16 mouse cellular contexts compared by ENCODE assay signal in genomic region chr2:152620367-152621134, GRCm38 (mm10). TPM values are rescaled to one million over a fixed set of nuclear protein-coding genes. Genes with fewer than 3 reads are reported as not detected.
A peak's percentile ranks its signal among the peaks of the same experiment; 100 is the strongest.
DNase-seq lines count a peak whose midpoint lies in the region; ATAC-seq lines count a peak whose summit lies in the region.
"Had no signal": no experiment of that assay in that cellular context is flagged by ENCODE, and none has a peak within 500 bp of the region (broad histone marks: within the 10 kb centered on the region; RNA-seq: fewer than 3 reads in every experiment).

No protein-coding gene starts in this region.

- DNase-seq in kidney, adult 11 months: no peak
- peak; percentile 46 for DNase-seq in right cerebral cortex, adult 18-20 months
- DNase-seq in right cerebral cortex, postnatal 4 days: no peak
- DNase-seq in gastrocnemius, postnatal 25 days: peak; percentile 45
- DNase-seq in skeletal muscle tissue, adult 2 months (ENCODE audit: low read depth, low spot score): peak; percentile 46
- DNase-seq in cerebellum, postnatal 14 days: no peak
- DNase-seq: adrenal gland, postnatal 36 days; cerebellum, adult 9-11 months; thymus, adult 2 months had no signal

- H3K4me1 ChIP-seq in kidney, embryonic 14.5 days (ENCODE audit: control insufficient read depth, insufficient read depth, low read length): peaks cover 8% of the 10 kb centered on the region; the same call in 1 of the 2 replicates
- H3K4me1 ChIP-seq: liver, embryonic 15.5 days had no signal

- H3K9me3 ChIP-seq in kidney, embryonic 14.5 days (ENCODE audit: control insufficient read depth, low read length): 0 out of 2 replicates have a peak, but pooled peaks cover 4% of the 10 kb centered on the region
- H3K9me3 ChIP-seq: liver, embryonic 15.5 days had no signal

- H3K4me3 ChIP-seq in kidney, embryonic 14.5 days (ENCODE audit: low read length): no peak overlapping the region
- H3K4me3 ChIP-seq: liver, embryonic 15.5 days had no signal

- ATAC-seq in kidney, embryonic 14.5 days (ENCODE audit: low FRiP score, low TSS enrichment): no peak
- ATAC-seq: forebrain, embryonic 16.5 days; midbrain, embryonic 16.5 days had no signal

- H3K27ac ChIP-seq in kidney, embryonic 14.5 days (ENCODE audit: low read depth, low read length): peak overlapping the region; percentile 82
- H3K27ac ChIP-seq: liver, embryonic 15.5 days had no signal

- H3K4me2 ChIP-seq in kidney, embryonic 14.5 days (replicated peaks; ENCODE audit: low read depth, low read length): no peak overlapping the region; the same call in 1 of the 2 replicates
- H3K4me2 ChIP-seq: liver, embryonic 15.5 days had no signal

- H3K9ac ChIP-seq in kidney, embryonic 14.5 days (ENCODE audit: low read depth, low read length): no peak overlapping the region
- H3K9ac ChIP-seq: liver, embryonic 15.5 days had no signal

- H3K36me3 ChIP-seq in kidney, embryonic 14.5 days (ENCODE audit: control insufficient read depth, insufficient read depth, low read length): no peaks in the 10 kb centered on the region
- H3K36me3 ChIP-seq: liver, embryonic 15.5 days had no signal

- no peaks in the 10 kb centered on the region for H3K27me3 ChIP-seq in kidney, embryonic 14.5 days (ENCODE audit: control insufficient read depth, insufficient read depth, low read length)

- 67% methylated on average over 9 of the region's 9 CpGs for WGBS in kidney, embryonic 14.5 days

RNA-seq across cellular contexts. Expression of gene Defb25, which starts 2.3 kb away (rescaled TPM):
- 28.2 and 37.2 TPM in 2 replicates for polyA plus RNA-seq in kidney, embryonic 14.5 days (2014; fragmentation: Nextera tagmentation; extraction: Ambion mirVana)
- not detected for total RNA-seq in gastrocnemius, postnatal 25 days (2021)
- total RNA-seq: layer of hippocampus, postnatal 36 days had no signal
- polyA plus RNA-seq: forebrain, embryonic 16.5 days; liver, embryonic 15.5 days; midbrain, embryonic 16.5 days had no signal

RNA-seq across cellular contexts. Expression of gene Rem1, which starts 6.2 kb away (rescaled TPM):
- 46.9 and 61.8 TPM in 2 replicates for polyA plus RNA-seq in kidney, embryonic 14.5 days (2014; fragmentation: Nextera tagmentation; extraction: Ambion mirVana)
- 1 to 10 TPM; 2.9 to 3.8 TPM for total RNA-seq in gastrocnemius, postnatal 25 days (2021)

RNA-seq across cellular contexts. Expression of gene Defb36, which starts 16.4 kb away (rescaled TPM):
- polyA plus RNA-seq in kidney, embryonic 14.5 days (2014; fragmentation: Nextera tagmentation; extraction: Ambion mirVana): 1.1 TPM in 2 replicates
- not detected for total RNA-seq in gastrocnemius, postnatal 25 days (2021)
- total RNA-seq: layer of hippocampus, postnatal 36 days had no signal
- polyA plus RNA-seq: embryonic facial prominence, embryonic 14.5 days; forebrain, embryonic 16.5 days; heart, embryonic 14.5 days; liver, embryonic 15.5 days; midbrain, embryonic 16.5 days; thymus, adult 2 months had no signal

RNA-seq across cellular contexts. Expression of gene Defb45, which starts 21.4 kb away (rescaled TPM):
- polyA plus RNA-seq in kidney, embryonic 14.5 days (2014; fragmentation: Nextera tagmentation; extraction: Ambion mirVana): not detected in 2 replicates
- not detected for total RNA-seq in gastrocnemius, postnatal 25 days (2021)
- total RNA-seq: adrenal gland, postnatal 36 days; layer of hippocampus, postnatal 36 days had no signal
- polyA plus RNA-seq: embryonic facial prominence, embryonic 14.5 days; forebrain, embryonic 16.5 days; heart, embryonic 14.5 days; liver, embryonic 15.5 days; midbrain, embryonic 16.5 days; thymus, adult 2 months had no signal

RNA-seq across cellular contexts. Expression of gene Defb19, which starts 40.4 kb away (rescaled TPM):
- polyA plus RNA-seq in kidney, embryonic 14.5 days (2014; fragmentation: Nextera tagmentation; extraction: Ambion mirVana): not detected in 2 replicates
- not detected for total RNA-seq in gastrocnemius, postnatal 25 days (2021)
- total RNA-seq: layer of hippocampus, postnatal 36 days had no signal
- polyA plus RNA-seq: embryonic facial prominence, embryonic 14.5 days; forebrain, embryonic 16.5 days; midbrain, embryonic 16.5 days had no signal

Comparison
In these comparisons a context has a peak if more than half of its experiments do, and no peak if none do; other contexts are left out.
1. DNase-seq: peak in right cerebral cortex, adult 18-20 months (single experiment), gastrocnemius, postnatal 25 days (single experiment) and skeletal muscle tissue, adult 2 months (single experiment); none in kidney, adult 11 months (single experiment), right cerebral cortex, postnatal 4 days (single experiment) and cerebellum, postnatal 14 days (0 of 2).